Mouse (Mus musculus) spleen, adult 10 weeks (tissue): ENCODE results near the gene Rfk. TPM values are rescaled to one million over a fixed set of nuclear protein-coding genes. Genes with fewer than 3 reads are reported as not detected.

Experiments used
- polyA plus RNA-seq: library from polyadenylated mRNA; stranded (reverse); fragments of 350-450 nt; fragmentation: Illumina TruSeq; extraction: RNeasy Lipid Tissue Mini Kit (QIAGEN cat#74804); gene quantifications from one replicate; pipeline ENCODE4 v1.2.3, GENCODE M21; 2015; ENCODE audit warnings: low replicate concordance; ENCODE audit not compliant: insufficient read depth

Rfk gene
- polyA plus RNA-seq: 96.3 TPM

DNA sequence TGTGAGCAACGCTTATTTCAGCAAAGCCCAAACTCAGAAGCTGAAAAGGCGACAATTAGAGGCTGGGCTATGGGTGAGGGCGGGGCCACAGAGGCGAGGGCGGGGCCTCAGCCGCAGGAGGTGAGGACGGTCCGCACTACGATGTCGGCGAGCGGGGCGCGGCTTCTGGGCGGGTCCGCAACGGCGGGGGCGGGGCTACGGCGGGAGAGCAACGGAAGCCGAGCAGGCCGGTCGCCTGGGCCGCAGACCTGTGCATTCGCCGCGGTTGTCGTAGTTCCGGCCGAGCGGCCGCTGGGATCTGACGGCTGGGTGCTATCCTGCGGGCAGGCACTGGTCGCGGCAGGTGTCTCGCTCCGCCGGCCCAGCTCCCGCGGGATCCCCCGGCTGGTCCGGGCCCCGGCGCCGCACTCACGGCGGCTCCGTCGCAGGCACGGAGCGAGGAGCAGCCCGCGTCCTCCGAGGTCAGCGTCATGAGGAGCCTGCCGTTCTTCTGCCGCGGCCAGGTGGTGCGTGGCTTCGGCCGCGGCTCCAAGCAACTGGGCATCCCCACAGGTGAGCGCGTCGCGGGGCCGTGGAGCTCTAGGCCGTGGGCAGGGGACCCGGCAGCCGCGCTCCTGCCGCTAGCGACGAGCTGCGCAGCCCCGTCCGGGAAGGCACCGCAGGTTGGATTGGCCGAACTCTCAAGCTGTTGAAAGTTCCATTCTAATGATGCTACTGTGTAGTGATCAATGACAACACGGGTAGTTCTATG is at the start of gene Rfk:
Gene Rfk, plus strand, starts transcription at position 203 of the 751 bp plus-strand sequence.

DNA sequence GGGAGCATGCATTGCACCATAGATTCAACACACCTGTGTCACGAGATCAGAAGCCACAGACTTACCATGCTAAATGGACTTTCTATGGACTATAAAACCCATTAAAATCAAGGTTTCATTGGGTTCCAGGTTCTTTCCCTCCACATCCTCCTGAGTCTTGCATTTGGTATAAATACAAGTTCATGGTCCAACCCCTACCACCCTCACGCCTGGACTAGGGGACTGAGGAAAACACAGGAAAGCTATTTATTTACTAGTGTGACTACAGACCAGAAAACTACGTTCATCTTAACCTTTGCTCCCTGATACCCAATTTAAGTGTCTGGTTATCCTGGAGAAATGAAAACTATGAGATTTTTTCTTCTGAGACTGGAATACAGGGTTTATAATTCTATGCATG is 21.1 kb upstream of the Rfk start, which contains the start of gene Gcnt1:
Gene Gcnt1, minus strand, starts transcription at position 144 of the 400 bp plus-strand sequence.

Other genes starting within 250 kb of the Rfk start
- gene Gcnt1, start 21.2 kb upstream of the Rfk start, polyA plus RNA-seq: 38.3 TPM